Mouse (Mus musculus) hindbrain, embryonic 16.5 days (tissue): ENCODE measurements around the gene Sike1. TPM values are rescaled to one million over a fixed set of nuclear protein-coding genes. Genes with fewer than 3 reads are reported as not detected.

Experiments used
- polyA plus RNA-seq: library from polyadenylated mRNA; unstranded; fragments of >200 nt; fragmentation: Nextera tagmentation; extraction: Ambion mirVana; gene quantifications from 2 replicates; pipeline ENCODE4 v1.2.1, GENCODE M21; 2015

The Sike1 gene
- polyA plus RNA-seq, 1 experiment from 2014 or later = 58.0 TPM

Other genes starting within 250 kb of the Sike1 start
- gene Tshb, start 213.0 kb upstream of the Sike1 start, polyA plus RNA-seq = 0.27 and 0.40 TPM in 2 replicates
- gene Sycp1, start 59.6 kb upstream of the Sike1 start, polyA plus RNA-seq = not detected in 2 replicates
- 0.09 TPM in 1 of 2 replicates, not detected in the other for gene Nr1h5, start 31.6 kb upstream of the Sike1 start, polyA plus RNA-seq
- gene Csde1, start 24.7 kb downstream of the Sike1 start, polyA plus RNA-seq = 312 and 328 TPM in 2 replicates
- 78.9 and 97.5 TPM in 2 replicates for gene Nras, start 62.6 kb downstream of the Sike1 start, polyA plus RNA-seq
- 1.2 TPM in 1 of 2 replicates, not detected in the other for gene Ampd1, start 78.3 kb downstream of the Sike1 start, polyA plus RNA-seq
- 1.0 and 1.5 TPM in 2 replicates for gene Dennd2c, start 106.9 kb downstream of the Sike1 start, polyA plus RNA-seq
- gene Bcas2, start 175.9 kb downstream of the Sike1 start, polyA plus RNA-seq = 200 and 203 TPM in 2 replicates